Mouse (Mus musculus) stomach, postnatal 0 days (tissue): ENCODE measurements around the gene Snap91. TPM values are rescaled to one million over a fixed set of nuclear protein-coding genes. Genes with fewer than 3 reads are reported as not detected.

Source experiments
- ATAC-seq: fragments of 200-750 bp; cut with Nextera tagmentation; 2 replicates; pipeline ENCODE4 v1.8.0; 2017; ENCODE audit not compliant: low FRiP score, low TSS enrichment
- DNase-seq: peaks from one replicate; pipeline ENCODE4 v3.0.0-alpha.2; 2016; ENCODE audit warnings: low spot score
- H3K27ac ChIP-seq: fragments of 300-500 bp; sonication (generic); replicated peaks from 2 replicates; pipeline ENCODE4 v1.5.1; 2014; ENCODE audit warnings: mild to moderate bottlenecking, control low read depth
- H3K27me3 ChIP-seq: fragments of 300-500 bp; sonication (generic); 2 replicates; pipeline ENCODE4 v1.6.1; 2014; ENCODE audit warnings: low read length; ENCODE audit not compliant: control insufficient read depth, insufficient read depth
- H3K36me3 ChIP-seq: fragments of 300-500 bp; sonication (generic); 2 replicates; pipeline ENCODE4 v1.6.1; 2014; ENCODE audit warnings: low read length, mixed read lengths; ENCODE audit not compliant: control insufficient read depth, insufficient read depth
- H3K4me1 ChIP-seq: fragments of 300-500 bp; sonication (generic); replicated peaks from 2 replicates; pipeline ENCODE4 v1.6.1; 2014; ENCODE audit warnings: antibody characterized with exemption; ENCODE audit not compliant: control insufficient read depth, insufficient read depth
- H3K4me2 ChIP-seq: fragments of 300-500 bp; sonication (generic); replicated peaks from 2 replicates; pipeline ENCODE4 v1.6.1; 2014; ENCODE audit warnings: low read depth, mild to moderate bottlenecking, control low read depth, moderate library complexity
- H3K4me3 ChIP-seq: fragments of 300-500 bp; sonication (generic); 2 replicates; pipeline ENCODE4 v1.5.1; 2014; ENCODE audit warnings: low read depth, low read length, control low read depth
- H3K9ac ChIP-seq: fragments of 300-500 bp; sonication (generic); 2 replicates; pipeline ENCODE4 v1.6.1; 2014; ENCODE audit warnings: mild to moderate bottlenecking, low read length, control low read depth, mixed read lengths
- H3K9me3 ChIP-seq: fragments of 300-500 bp; sonication (generic); 2 replicates; pipeline ENCODE4 v1.6.1; 2016; ENCODE audit warnings: low read length; ENCODE audit not compliant: control insufficient read depth
- CTCF ChIP-seq: IDR thresholded peaks from 2 replicates; pipeline ENCODE4 v1.5.1; 2016; ENCODE audit warnings: antibody characterized with exemption, low read depth, mild to moderate bottlenecking, moderate library complexity
- EP300 ChIP-seq: optimal IDR thresholded peaks from 2 replicates; pipeline ENCODE3; 2016; ENCODE audit warnings: antibody characterized with exemption
- WGBS: fragments of 180-500 bp; shearing (Covaris S2); extraction: QIAGEN DNeasy Blood & Tissue Kit; methylation state at CpG from one replicate; pipeline ENCODE4 v1.1.7; 2014; 5-methylcytosine and 5-hydroxymethylcytosine counted together
- polyA plus RNA-seq: library from polyadenylated mRNA; unstranded; fragments of >200 nt; fragmentation: Nextera tagmentation; extraction: Ambion mirVana; gene quantifications from 2 replicates; pipeline ENCODE4 v1.2.1, GENCODE M21; 2015

Snap91 gene
- 2.4 and 3.0 TPM in 2 replicates for polyA plus RNA-seq

DNA sequence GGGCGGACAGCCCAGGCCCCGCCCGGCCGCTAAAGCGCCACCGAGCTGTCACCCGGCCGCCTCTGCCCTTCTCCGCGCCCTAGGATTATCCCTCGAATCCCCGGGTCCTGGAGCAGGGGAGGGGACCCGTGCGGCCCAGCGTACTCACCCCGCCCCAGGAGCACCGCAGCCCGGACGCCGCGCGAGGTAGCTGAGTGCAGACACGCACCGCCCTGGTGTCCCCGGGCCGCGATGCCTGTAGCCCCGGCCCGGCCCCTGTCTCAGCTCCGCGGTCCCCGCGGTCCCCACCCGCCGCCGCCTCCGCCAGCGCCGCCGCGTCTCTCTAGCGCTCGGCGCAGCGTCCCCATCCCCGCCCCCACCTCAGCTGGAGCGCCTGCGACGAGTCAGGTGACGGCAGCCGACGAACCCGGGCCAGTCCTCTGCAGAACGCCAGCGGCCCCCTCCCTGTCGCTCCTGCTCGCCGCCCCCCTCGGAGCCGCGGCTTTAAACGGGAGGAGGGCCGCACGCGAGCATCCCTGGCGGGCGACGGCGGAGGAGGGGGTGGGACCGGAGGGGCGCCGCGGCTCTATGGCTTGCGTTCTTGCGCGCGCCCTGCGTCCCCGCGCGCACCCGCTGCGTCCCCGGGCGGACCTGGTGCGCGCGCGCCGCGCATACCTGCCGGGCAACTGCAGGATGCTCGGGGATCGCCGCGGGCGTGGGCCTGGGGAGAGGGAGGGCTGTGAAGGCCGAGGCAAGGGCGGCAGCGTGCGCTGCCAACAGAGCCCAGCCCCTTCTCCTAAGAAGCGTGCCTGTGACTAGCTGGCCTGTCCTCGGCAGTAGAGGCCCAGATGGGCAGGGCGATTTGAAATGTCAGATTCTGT, at the start of gene Snap91:
TSS of gene Snap91 (minus strand) at position 542 of the 860 bp plus-strand sequence.
- Histone ChIP-seq H3K4me3 (peak within 1 kb of the TSS; percentile 55), H3K9me3 (no peaks in the 10 kb centered on the region), H3K27me3 (peaks cover 13% of the 10 kb centered on the region; the same call in 1 of the 2 replicates), H3K27ac (no peak within 1 kb of the TSS), H3K4me2 (peak within 1 kb of the TSS; percentile 94), H3K36me3 (no peaks in the 10 kb centered on the region), H3K4me1 (no peaks in the 10 kb centered on the region), H3K9ac (peak within 1 kb of the TSS; percentile 31; the same call in 1 of the 2 replicates)
- ATAC-seq: peak; percentile 56
- TF ChIP-seq CTCF: no peak
- TF ChIP-seq EP300: no peak
- WGBS: under 1% methylated on average over 73 of the region's 104 CpGs
- DNase-seq: peak; percentile 33

DNA sequence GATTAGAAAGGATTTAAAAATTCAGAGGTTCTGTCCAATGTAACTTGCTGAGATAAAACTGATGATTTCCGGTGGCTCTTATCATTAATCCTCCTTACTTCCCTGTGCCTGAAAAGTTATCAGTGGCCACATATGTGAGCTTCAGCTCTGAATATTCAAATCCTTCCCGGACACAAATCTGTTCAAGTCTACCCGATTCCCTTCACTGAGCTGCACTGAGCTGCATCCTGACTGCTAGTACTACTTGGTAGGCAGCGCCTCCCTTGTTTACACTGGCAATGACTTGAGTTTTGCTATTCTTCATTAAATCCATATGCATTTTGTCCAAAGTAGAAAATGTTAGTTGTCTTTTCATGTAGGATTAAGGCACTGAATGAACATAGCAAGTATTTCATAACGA, 46.1 kb upstream of the Snap91 start:
- ATAC-seq (no peak), DNase-seq (no peak)
- Histone ChIP-seq H3K4me1 (no peaks in the 10 kb centered on the region), H3K27me3 (no peaks in the 10 kb centered on the region), H3K9ac (no peak overlapping the region), H3K27ac (no peak overlapping the region), H3K36me3 (no peaks in the 10 kb centered on the region), H3K4me2 (no peak overlapping the region), H3K9me3 (no peaks in the 10 kb centered on the region), H3K4me3 (no peak overlapping the region)
- TF ChIP-seq CTCF: no peak
- no peak for TF ChIP-seq EP300
- 68% methylated on average over 5 of the region's 5 CpGs for WGBS

DNA sequence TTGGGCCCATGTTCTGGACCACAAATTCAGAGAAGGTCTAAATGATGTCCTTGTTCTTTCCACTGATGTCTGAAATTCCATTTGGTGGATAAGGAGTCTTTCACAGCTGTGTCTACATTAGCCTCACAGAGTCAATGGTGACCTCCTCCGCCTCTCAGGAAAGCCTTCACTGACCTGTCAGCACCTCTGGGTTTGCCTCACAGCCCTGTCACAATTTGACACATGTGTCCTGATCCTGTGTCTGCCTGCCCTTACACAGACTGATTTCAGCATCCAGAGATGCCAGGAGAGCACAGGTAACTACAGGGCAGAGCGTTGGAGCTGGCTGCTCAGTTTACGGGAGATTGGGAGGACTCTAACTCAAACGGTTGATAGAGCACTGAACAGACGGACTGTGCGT, 45.2 kb upstream of the Snap91 start:
- no peaks in the 10 kb centered on the region for H3K4me1 ChIP-seq
- no peak for TF ChIP-seq EP300
- TF ChIP-seq CTCF: no peak
- DNase-seq: no peak
- no peak overlapping the region for H3K27ac ChIP-seq
- no peak overlapping the region for H3K4me3 ChIP-seq
- WGBS: 61% methylated on average over 6 of the region's 6 CpGs
- no peaks in the 10 kb centered on the region for H3K36me3 ChIP-seq
- no peak for ATAC-seq
- H3K4me2 ChIP-seq: no peak overlapping the region
- no peaks in the 10 kb centered on the region for H3K27me3 ChIP-seq
- H3K9me3 ChIP-seq: no peaks in the 10 kb centered on the region
- no peak overlapping the region for H3K9ac ChIP-seq

DNA sequence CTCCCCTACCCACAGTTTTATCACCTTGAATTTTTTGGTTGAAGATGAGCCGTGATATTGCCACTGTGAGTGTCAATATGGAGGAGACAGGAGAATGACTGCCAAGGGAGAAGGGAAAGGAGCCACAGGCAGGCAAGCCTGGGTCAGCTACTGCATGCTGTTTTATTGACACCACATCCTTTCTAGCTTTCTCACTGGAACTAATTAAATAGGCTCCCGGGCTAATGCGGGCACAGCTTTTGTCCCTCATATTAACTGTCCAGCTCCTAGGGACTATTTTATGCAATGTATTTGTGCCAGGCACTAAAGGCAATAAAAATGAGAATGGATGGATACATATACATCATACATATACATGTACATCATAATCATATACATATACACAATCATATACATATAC, 42.0 kb upstream of the Snap91 start:
- no peak overlapping the region for H3K4me3 ChIP-seq
- no peak for DNase-seq
- H3K27ac ChIP-seq: no peak overlapping the region
- no peaks in the 10 kb centered on the region for H3K4me1 ChIP-seq
- TF ChIP-seq CTCF (no peak), EP300 (no peak)
- 91% methylated on average over 3 of the region's 3 CpGs for WGBS
- H3K27me3 ChIP-seq: no peaks in the 10 kb centered on the region
- no peaks in the 10 kb centered on the region for H3K9me3 ChIP-seq
- no peak for ATAC-seq
- no peak overlapping the region for H3K9ac ChIP-seq
- H3K4me2 ChIP-seq: no peak overlapping the region
- no peaks in the 10 kb centered on the region for H3K36me3 ChIP-seq

DNA sequence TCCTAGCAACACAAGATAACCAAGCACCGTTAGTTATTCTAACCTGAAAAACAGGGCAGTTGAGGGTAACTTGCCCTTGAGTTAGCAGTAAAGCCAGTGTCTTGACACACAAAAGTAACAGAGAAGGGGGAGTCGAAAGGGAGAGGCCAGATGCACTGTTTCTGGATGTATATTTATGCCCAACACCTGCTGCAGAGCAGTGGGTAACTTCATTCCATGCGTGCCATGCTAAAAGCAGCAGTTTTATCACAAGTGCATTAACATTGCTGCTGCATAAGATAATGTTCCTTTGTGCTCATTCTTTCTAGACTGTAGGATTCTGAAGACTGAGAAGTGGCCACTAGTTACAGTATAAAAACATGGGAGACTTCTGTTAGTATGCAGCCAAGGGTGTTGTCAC, 36.1 kb upstream of the Snap91 start:
- Histone ChIP-seq H3K4me1 (no peaks in the 10 kb centered on the region), H3K27me3 (no peaks in the 10 kb centered on the region), H3K9me3 (no peaks in the 10 kb centered on the region), H3K27ac (no peak overlapping the region), H3K4me3 (no peak overlapping the region), H3K4me2 (no peak overlapping the region), H3K36me3 (no peaks in the 10 kb centered on the region), H3K9ac (no peak overlapping the region)
- TF ChIP-seq EP300: no peak
- no peak for TF ChIP-seq CTCF
- DNase-seq (no peak), ATAC-seq (no peak)
- 60% methylated on average over 3 of the region's 3 CpGs for WGBS

DNA sequence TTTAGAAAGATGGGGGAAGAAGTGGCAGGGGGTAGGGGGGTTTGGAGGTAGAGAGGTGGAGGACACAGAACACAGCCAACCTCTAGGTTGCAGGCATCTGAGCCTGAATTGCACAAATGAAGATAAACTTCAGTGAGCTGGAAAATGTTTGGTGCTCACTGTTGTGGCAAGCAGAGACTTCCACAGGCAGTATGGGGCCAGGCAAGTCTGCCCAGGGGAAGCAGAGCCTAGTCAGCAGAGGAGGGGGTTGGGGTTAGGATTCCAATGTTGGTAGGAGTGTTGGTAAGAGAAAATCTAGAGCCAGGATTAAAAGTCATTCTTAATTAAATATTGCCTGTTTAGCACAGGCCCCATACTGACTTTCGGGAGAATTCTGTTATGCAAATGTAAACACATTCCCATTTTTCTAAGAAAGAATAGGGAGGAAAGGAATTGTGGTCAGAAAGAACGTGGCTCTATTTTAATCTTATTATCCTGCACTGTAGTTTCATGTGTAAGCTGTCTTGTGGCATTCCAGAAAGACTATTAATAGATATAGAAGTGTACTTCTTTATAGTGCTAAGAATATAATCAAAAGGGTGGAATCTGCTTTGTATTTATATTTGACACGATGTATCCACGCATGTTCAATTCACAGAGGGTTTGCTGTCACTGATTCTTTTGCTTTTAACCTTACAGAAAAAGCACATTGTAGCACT, 19.2 kb upstream of the Snap91 start:
- H3K4me3 ChIP-seq: no peak overlapping the region
- no peak overlapping the region for H3K4me2 ChIP-seq
- no peaks in the 10 kb centered on the region for H3K27me3 ChIP-seq
- H3K9ac ChIP-seq: no peak overlapping the region
- DNase-seq (no peak), ATAC-seq (no peak)
- H3K9me3 ChIP-seq: no peaks in the 10 kb centered on the region
- H3K36me3 ChIP-seq: no peaks in the 10 kb centered on the region
- WGBS: 39% methylated on average over 4 of the region's 4 CpGs
- H3K27ac ChIP-seq: no peak overlapping the region
- H3K4me1 ChIP-seq: no peaks in the 10 kb centered on the region
- TF ChIP-seq CTCF (no peak), EP300 (no peak)
